Mouse (Mus musculus) 416B (cell line): ENCODE results near the gene Nox3.
A peak's percentile ranks its signal among the peaks of the same experiment; 100 is the strongest.

ENCODE experiments used
- DNase-seq: peaks from one replicate; pipeline ENCODE4 v3.0.0; 2011; ENCODE audit warnings: low read depth

Nox3 gene

GRCm38 (mm10) chr17:3696161-3696560, at the start of gene Nox3:
Nox3 (minus strand) TSS chr17:3696261.
- DNase-seq, result no peak

- peak; percentile 16 for DNase-seq
Measured at GRCm38 (mm10) chr17:3744402-3744801, 48.3 kb upstream of the Nox3 start.

- DNase-seq, result no peak
Measured at GRCm38 (mm10) chr17:3736936-3737335, 40.9 kb upstream of the Nox3 start.

GRCm38 (mm10) chr17:3734286-3734685, 38.2 kb upstream of the Nox3 start:
- DNase-seq, result no peak

GRCm38 (mm10) chr17:3705350-3705930, 9.4 kb upstream of the Nox3 start:
- DNase-seq, result no peak

- DNase-seq, result peak; percentile 15
Measured at GRCm38 (mm10) chr17:3702320-3702719, 6.3 kb upstream of the Nox3 start.

- no peak for DNase-seq
Measured at GRCm38 (mm10) chr17:3692817-3693216, 3.2 kb downstream of the Nox3 start.

- no peak for DNase-seq
Measured at GRCm38 (mm10) chr17:3690499-3691258, 5.4 kb downstream of the Nox3 start.

- no peak for DNase-seq
Measured at GRCm38 (mm10) chr17:3683662-3684061, 12.4 kb downstream of the Nox3 start.

- DNase-seq, result no peak
Measured at GRCm38 (mm10) chr17:3669226-3669625, 26.8 kb downstream of the Nox3 start.

- DNase-seq, result no peak
Measured at GRCm38 (mm10) chr17:3667287-3667686, 28.8 kb downstream of the Nox3 start.

GRCm38 (mm10) chr17:3665321-3665720, 30.7 kb downstream of the Nox3 start:
- no peak for DNase-seq

GRCm38 (mm10) chr17:3659497-3659896, 36.6 kb downstream of the Nox3 start:
- DNase-seq, result no peak

- no peak for DNase-seq
Measured at GRCm38 (mm10) chr17:3650377-3650776, 45.7 kb downstream of the Nox3 start.

- DNase-seq, result no peak
Measured at GRCm38 (mm10) chr17:3643582-3643981, 52.5 kb downstream of the Nox3 start.

GRCm38 (mm10) chr17:3641456-3641855, 54.6 kb downstream of the Nox3 start:
- no peak for DNase-seq

GRCm38 (mm10) chr17:3638757-3639156, 57.3 kb downstream of the Nox3 start:
- no peak for DNase-seq

- no peak for DNase-seq
Measured at GRCm38 (mm10) chr17:3632501-3632900, 63.6 kb downstream of the Nox3 start.

GRCm38 (mm10) chr17:3616329-3617216, 79.5 kb downstream of the Nox3 start:
- DNase-seq, result no peak

- DNase-seq, result no peak
Measured at GRCm38 (mm10) chr17:3615553-3615952, 80.5 kb downstream of the Nox3 start.

GRCm38 (mm10) chr17:3611781-3612075, 84.3 kb downstream of the Nox3 start:
- DNase-seq, result no peak

GRCm38 (mm10) chr17:3610928-3611780, 84.9 kb downstream of the Nox3 start:
- DNase-seq, result no peak
